Mouse (Mus musculus): ENCODE results near the gene Cldn6.

Gene Cldn6

GRCm38 (mm10) chr17:23722376-23723125, 43.5 kb downstream of the Cldn6 start, which contains the start of gene 1520401A03Rik:
1520401A03Rik (minus strand) TSS chr17:23722783.
- no peak for DNase-seq

- DNase-seq, result no peak
Measured at GRCm38 (mm10) chr17:23725477-23725876, 46.4 kb downstream of the Cldn6 start.

- DNase-seq, result peak; percentile 94 to 96
Measured at GRCm38 (mm10) chr17:23725999-23726757, 47.1 kb downstream of the Cldn6 start, which contains the start of gene Pkmyt1. Pkmyt1 (plus strand) TSS chr17:23726336.

GRCm38 (mm10) chr17:23726758-23727142, 47.7 kb downstream of the Cldn6 start:
- DNase-seq, result peak; percentile 83 to 89

- DNase-seq, result no peak
Measured at GRCm38 (mm10) chr17:23730441-23730840, 51.4 kb downstream of the Cldn6 start.

Data from lung, adult 18-20 months (tissue).